Mouse (Mus musculus) embryo, embryonic 11.5 days (tissue): ENCODE data around the gene Rab13.
A peak's percentile ranks its signal among the peaks of the same experiment; 100 is the strongest.
"Not testable (repeated sequence)": the region's sequence is repeated elsewhere in the genome, so short reads cannot be mapped to it uniquely, and the experiment has no call there.

Experiments
- DNase-seq: peaks from one replicate; pipeline ENCODE4 v3.0.0-alpha.2; 2012; ENCODE audit warnings: low read depth, low spot score

Gene Rab13

DNA sequence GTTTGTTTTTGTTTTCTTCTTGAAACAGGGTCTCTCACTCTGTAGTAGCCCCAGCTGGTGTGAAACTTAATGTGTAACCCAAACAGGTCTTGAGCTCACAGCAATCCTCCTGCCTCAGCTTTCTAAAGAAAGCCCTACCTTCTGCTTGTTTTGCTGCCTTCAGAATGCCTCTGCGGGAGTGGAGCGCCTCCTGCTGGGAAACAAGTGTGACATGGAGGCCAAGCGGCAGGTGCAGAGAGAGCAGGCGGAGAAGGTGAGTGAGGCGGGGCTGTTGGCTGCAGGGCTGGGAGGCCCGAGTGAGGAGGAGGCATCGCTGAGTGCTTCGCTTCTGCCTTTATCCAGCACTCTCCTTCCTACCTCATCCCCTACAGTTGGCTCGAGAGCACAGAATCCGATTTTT, 10.8 kb downstream of the Rab13 start:
- DNase-seq: no peak

DNA sequence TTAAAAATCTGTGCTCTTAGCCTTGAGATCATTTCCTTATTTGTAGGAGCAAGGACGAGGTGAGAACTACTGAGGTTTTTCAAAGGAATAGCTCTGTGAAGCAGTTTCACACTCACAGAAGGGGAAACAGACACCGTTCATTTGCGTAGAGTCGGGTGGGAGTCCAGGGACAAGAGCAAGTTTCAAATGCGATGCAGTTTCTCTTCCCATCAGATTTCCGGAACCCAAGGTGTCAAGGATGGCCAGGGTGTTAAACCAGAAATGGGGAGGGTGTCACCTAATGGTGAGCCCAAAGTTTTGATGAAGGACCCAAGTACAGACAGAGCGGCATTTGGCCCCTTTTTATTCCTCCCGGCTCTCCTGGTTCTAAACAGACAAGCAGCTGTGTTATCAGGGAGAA, 17.6 kb downstream of the Rab13 start:
- no peak for DNase-seq

DNA sequence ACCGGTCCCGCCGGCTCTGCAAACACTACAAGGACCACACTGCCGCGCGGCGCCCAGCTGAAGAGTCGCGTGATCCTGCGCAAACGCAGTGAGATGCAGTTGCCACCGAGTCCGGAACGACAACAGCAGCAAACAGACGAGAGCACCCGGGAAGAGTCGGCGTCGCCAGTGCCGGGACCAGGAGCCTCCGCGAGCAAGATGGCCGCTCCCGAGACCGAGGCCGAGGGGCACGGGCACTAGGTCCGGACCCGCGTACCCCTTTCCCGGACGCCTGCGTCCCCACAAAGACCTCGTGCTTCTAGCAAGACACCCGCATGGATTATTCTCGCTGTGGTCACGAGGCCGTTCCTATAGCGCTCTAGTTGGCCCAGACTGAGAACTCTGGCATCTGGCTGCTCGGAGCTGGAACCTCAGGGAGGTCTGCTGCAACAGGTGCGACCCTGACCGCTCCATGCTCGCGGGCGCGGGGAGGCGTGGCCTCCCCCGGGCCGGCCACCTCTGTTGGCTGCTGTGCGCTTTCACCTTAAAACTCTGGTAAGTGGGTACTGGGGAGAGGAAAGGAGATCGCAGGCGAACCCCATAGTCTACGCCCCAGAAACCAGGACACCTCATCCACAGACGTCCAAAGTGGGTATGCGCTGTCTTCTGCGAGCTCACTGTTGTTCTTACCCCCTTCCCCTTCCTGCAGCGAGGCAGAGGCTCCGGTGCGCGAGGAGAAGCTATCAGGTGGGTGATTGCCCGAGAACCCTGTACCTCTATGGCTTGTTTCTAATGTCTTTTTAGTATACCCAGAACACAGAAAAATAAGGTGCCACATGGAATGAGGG, 18.2 kb downstream of the Rab13 start, which contains the start of gene Jtb:
Gene Jtb (plus strand): TSS at position 91 of the 827 bp plus-strand sequence.
- peak; percentile 89 for DNase-seq

GRCm38 (mm10) chr3:90241251-90241650, 27.8 kb downstream of the Rab13 start:
- no peak for DNase-seq

- DNase-seq: no peak
Measured at GRCm38 (mm10) chr3:90241669-90242358, 28.3 kb downstream of the Rab13 start.

DNA sequence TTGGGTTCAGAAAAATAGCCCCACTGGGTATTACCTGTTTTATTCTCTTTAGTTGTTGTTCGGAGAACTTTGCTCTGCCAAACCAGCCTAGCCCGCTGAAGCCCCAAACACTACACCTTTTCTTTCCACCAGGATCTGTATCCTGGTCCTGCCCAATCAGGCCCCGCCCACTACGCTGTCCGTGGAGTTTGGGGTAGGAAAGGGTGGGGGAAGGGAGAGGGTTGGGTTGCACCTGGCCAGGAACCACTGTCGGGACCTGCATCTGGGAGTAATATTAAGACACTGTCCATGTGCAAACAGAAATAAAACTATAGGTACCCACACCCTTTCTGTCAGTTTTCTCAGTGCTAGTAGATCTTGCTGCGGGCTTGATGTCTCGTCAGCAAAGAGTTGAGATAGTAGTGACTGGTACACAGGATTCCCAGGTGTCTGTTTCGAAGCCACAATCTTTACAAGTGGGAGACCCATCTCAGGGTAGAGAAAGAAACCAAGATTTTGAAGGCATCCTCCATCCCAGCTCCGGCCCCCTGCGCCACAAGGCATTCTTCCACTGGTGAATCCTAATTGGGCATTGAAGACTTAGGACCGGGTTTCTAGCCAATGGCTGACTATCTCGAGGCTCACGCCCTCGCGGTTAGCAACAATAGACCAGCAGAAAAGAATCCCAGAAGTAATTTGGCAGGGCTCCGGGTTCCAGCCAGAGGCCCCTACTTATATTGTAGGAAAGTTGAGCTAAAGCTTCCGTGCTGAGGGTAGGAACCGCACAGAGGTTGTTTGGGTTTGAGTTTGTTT, 29.7 kb downstream of the Rab13 start, which contains the start of gene Creb3l4:
Gene Creb3l4 (minus strand): TSS at position 529 of the 792 bp plus-strand sequence.
- no peak for DNase-seq

DNA sequence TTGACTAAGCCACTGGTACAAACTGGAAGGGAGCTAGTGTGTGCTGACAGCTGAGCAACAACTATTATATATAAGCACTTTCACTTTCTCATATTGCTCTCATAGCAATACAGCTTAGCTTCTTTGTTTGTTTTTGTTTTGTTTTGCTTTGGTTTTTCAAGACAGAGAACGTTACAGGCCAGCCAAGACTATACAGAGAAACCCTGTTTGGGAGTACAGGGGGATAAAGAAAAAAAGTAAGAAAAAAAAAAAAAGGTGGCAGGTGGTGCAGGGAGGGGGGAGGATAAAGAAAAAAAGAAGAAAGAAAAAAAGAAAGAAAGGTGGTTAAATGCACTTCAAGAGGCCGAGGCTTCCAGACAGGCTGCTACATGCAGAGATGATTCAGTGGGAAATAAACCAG, 31.9 kb downstream of the Rab13 start:
- no peak for DNase-seq

GRCm38 (mm10) chr3:90247630-90247959, 34.1 kb downstream of the Rab13 start:
- DNase-seq: no peak

GRCm38 (mm10) chr3:90247960-90248745, 34.7 kb downstream of the Rab13 start, which contains the start of gene Slc39a1:
Gene Slc39a1, plus strand, starts transcription at chr3:90248172.
- DNase-seq: peak; percentile 93

GRCm38 (mm10) chr3:90248746-90249100, 35.2 kb downstream of the Rab13 start:
- no peak for DNase-seq

- DNase-seq: no peak
Measured at GRCm38 (mm10) chr3:90250791-90251190, 37.3 kb downstream of the Rab13 start.

DNA sequence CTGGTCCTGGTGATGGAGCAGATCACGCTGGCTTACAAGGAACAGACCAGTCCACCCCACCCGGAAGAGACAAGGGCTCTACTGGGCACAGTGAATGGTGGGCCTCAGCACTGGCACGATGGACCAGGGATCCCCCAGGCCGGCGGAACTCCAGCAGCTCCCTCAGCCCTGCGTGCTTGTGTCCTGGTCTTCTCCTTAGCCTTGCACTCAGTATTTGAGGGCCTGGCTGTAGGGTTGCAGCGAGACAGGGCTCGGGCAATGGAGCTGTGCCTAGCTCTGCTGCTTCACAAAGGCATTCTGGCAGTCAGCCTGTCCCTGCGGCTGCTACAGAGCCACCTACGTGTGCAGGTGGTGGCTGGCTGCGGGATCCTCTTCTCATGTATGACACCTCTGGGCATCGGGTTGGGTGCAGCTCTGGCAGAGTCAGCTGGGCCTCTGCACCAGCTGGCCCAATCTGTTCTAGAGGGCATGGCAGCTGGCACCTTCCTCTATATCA, 38.3 kb downstream of the Rab13 start:
- DNase-seq: not testable (repeated sequence)

- not testable (repeated sequence) for DNase-seq
Measured at GRCm38 (mm10) chr3:90252659-90253058, 39.2 kb downstream of the Rab13 start.

- not testable (repeated sequence) for DNase-seq
Measured at GRCm38 (mm10) chr3:90253174-90253573, 39.7 kb downstream of the Rab13 start.

- DNase-seq: peak; percentile 94
Measured at GRCm38 (mm10) chr3:90253653-90254418, 40.3 kb downstream of the Rab13 start, which contains the start of gene Crtc2. Gene Crtc2, plus strand, starts transcription at chr3:90254163.

DNA sequence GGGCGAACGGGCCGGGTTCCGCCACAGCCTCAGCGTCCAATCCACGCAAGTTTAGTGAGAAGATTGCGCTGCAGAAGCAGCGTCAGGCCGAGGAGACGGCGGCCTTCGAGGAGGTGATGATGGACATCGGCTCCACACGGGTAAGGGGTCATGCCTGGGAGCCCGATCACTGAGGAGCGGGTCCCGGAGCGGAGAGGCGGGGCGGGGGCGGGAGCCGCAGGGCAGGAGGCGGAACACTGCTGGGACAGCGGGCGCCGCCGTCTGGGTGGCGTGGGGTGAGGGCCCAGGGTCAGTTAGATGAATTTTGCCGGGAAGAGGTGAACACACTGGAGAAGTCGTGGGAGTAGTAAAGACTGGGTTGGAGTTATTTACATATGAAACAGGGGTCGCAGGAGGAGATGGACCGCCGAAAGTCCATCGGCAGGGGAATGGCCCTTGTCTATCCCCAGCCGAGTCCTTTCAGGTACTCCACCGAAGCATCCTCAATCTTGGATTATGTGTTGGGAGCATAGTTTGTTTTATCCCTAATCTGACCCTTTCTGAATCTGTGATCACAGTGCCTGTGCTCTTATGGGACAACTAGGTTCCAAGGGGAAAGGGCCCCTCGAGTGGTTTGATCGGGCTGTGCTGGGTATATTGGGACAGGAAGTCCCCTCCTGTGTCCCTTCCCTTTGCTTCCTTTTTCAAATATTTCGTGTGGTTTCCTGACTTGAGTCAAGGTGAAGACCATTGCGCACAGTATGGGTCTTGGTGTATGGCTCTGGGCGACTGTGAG, 41.1 kb downstream of the Rab13 start:
- DNase-seq: no peak

DNA sequence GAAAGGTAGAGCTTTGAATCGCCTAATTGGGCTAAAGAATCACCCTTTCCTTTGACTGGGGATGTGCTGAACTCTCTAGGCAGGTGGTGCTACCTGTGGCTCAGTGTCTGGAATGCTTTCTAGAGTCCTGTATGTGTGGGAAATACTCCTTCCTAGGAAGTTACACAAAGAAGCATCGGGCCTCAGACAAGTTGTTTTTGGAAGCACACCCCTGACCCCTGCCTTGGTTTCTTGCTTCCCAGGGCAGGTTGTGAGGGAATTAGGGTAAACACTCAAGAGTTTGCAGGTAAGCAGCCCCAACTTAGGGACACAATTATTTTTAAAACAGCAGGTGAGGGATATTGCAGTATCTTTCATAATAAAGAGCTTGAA, 41.7 kb downstream of the Rab13 start:
- no peak for DNase-seq

GRCm38 (mm10) chr3:90255784-90256353, 42.4 kb downstream of the Rab13 start:
- DNase-seq: no peak
